Mouse (Mus musculus) limb, embryonic 15.5 days (tissue): ENCODE measurements around the gene Zfp366. TPM values are rescaled to one million over a fixed set of nuclear protein-coding genes. Genes with fewer than 3 reads are reported as not detected.
A peak's percentile ranks its signal among the peaks of the same experiment; 100 is the strongest.

Source experiments
- ATAC-seq: fragments of 200-750 bp; cut with Nextera tagmentation; 2 replicates; pipeline ENCODE4 v1.8.0; 2017; ENCODE audit warnings: low read depth, moderate TSS enrichment; ENCODE audit not compliant: insufficient number of reproducible peaks, low FRiP score, low TSS enrichment
- H3K27ac ChIP-seq: fragments of 300-500 bp; sonication (generic); 2 replicates; pipeline ENCODE4 v1.5.1; 2015; ENCODE audit warnings: moderate library complexity, mild to moderate bottlenecking, inconsistent platforms
- H3K27me3 ChIP-seq: fragments of 300-500 bp; sonication (generic); 2 replicates; pipeline ENCODE4 v1.6.1; 2015; ENCODE audit warnings: inconsistent platforms
- H3K36me3 ChIP-seq: fragments of 300-500 bp; sonication (generic); 2 replicates; pipeline ENCODE4 v1.6.1; 2015; ENCODE audit warnings: inconsistent platforms
- H3K4me1 ChIP-seq: fragments of 300-500 bp; sonication (generic); 2 replicates; pipeline ENCODE4 v1.6.1; 2015; ENCODE audit warnings: inconsistent platforms
- H3K4me2 ChIP-seq: fragments of 300-500 bp; sonication (generic); 2 replicates; pipeline ENCODE4 v1.6.1; 2015; ENCODE audit warnings: mild to moderate bottlenecking, inconsistent platforms
- H3K4me3 ChIP-seq: fragments of 300-500 bp; sonication (generic); 2 replicates; pipeline ENCODE4 v1.5.1; 2015; ENCODE audit warnings: mild to moderate bottlenecking, inconsistent platforms
- H3K9ac ChIP-seq: fragments of 300-500 bp; sonication (generic); 2 replicates; pipeline ENCODE4 v1.6.1; 2015; ENCODE audit warnings: inconsistent platforms
- H3K9me3 ChIP-seq: fragments of 300-500 bp; sonication (generic); 2 replicates; pipeline ENCODE4 v1.6.1; 2016; ENCODE audit warnings: inconsistent platforms
- WGBS: fragments of 180-500 bp; shearing (Covaris S2); methylation state at CpG from one replicate; pipeline ENCODE4 v1.1.7; 2015; 5-methylcytosine and 5-hydroxymethylcytosine counted together
- polyA plus RNA-seq: library from polyadenylated mRNA; unstranded; fragments of >200 nt; fragmentation: Nextera tagmentation; extraction: Ambion mirVana; gene quantifications from 2 replicates; pipeline ENCODE4 v1.2.1, GENCODE M21; 2015

The Zfp366 gene
- polyA plus RNA-seq, 1 experiment from 2014 or later, result 0.67 TPM

DNA sequence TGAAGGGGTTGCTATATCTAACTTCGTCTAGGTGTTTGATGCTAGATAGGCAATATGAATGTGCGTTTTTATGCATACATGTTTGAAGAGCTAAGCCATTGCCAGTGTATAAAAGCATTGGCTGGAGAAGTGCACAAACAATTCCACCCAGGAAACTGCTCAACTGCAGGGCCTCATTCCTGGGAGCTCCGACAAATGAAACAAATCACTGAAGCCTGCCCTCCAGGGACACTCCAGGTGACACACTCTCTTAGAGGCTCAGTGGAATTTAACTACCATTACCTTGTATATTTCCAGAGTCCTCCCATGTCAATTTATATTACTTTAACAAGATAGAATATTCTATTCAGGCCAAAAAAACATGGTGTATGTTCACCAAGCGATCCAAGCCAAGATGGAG, 35.0 kb downstream of the Zfp366 start:
- no peak overlapping the region for H3K27ac ChIP-seq
- 86% methylated on average over 4 of the region's 4 CpGs for WGBS
- no peak overlapping the region for H3K4me3 ChIP-seq
- H3K27me3 ChIP-seq, result no peaks in the 10 kb centered on the region
- no peaks in the 10 kb centered on the region for H3K36me3 ChIP-seq
- ATAC-seq, result no peak
- 0 out of 2 replicates have a peak, but pooled peaks cover 5% of the 10 kb centered on the region for H3K4me1 ChIP-seq
- H3K9ac ChIP-seq, result no peak overlapping the region
- H3K4me2 ChIP-seq, result no peak overlapping the region
- H3K9me3 ChIP-seq, result no peaks in the 10 kb centered on the region

- no peak overlapping the region for H3K9ac ChIP-seq
- no peak overlapping the region for H3K4me2 ChIP-seq
- 92% methylated on average over 3 of the region's 3 CpGs for WGBS
- no peak for ATAC-seq
- H3K27me3 ChIP-seq, result no peaks in the 10 kb centered on the region
- H3K36me3 ChIP-seq, result no peaks in the 10 kb centered on the region
- peaks cover 13% of the 10 kb centered on the region; the same call in 1 of the 2 replicates for H3K4me1 ChIP-seq
- no peak overlapping the region for H3K27ac ChIP-seq
- no peak overlapping the region for H3K4me3 ChIP-seq
- no peaks in the 10 kb centered on the region for H3K9me3 ChIP-seq
Measured at GRCm38 (mm10) chr13:99221996-99222395, 37.4 kb downstream of the Zfp366 start.

DNA sequence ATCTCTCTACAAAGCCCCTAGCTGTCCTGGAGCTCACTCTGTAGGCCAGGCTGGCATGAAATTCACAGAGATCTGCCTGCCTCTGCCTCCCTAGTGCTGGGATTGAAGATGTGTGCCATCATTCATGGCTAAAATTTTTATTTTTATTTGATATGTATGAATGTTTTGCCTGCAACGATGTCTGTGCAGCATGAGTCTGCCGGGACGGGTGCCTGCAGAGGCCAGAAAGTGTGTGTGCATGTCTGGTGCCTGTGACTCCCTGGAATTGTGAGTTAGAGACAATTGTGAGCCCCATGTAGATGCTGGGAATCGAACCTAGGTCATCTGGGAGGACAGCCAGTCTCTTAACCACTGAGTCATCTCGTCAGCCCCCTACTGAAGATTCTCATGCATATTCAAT, 37.9 kb downstream of the Zfp366 start:
- no peak overlapping the region for H3K27ac ChIP-seq
- H3K9ac ChIP-seq, result no peak overlapping the region
- H3K4me3 ChIP-seq, result no peak overlapping the region
- no peak for ATAC-seq
- no peak overlapping the region for H3K4me2 ChIP-seq
- WGBS, result 85% methylated on average over 5 of the region's 5 CpGs
- no peaks in the 10 kb centered on the region for H3K9me3 ChIP-seq
- H3K4me1 ChIP-seq, result peaks cover 13% of the 10 kb centered on the region; the same call in 1 of the 2 replicates
- H3K27me3 ChIP-seq, result no peaks in the 10 kb centered on the region
- no peaks in the 10 kb centered on the region for H3K36me3 ChIP-seq

DNA sequence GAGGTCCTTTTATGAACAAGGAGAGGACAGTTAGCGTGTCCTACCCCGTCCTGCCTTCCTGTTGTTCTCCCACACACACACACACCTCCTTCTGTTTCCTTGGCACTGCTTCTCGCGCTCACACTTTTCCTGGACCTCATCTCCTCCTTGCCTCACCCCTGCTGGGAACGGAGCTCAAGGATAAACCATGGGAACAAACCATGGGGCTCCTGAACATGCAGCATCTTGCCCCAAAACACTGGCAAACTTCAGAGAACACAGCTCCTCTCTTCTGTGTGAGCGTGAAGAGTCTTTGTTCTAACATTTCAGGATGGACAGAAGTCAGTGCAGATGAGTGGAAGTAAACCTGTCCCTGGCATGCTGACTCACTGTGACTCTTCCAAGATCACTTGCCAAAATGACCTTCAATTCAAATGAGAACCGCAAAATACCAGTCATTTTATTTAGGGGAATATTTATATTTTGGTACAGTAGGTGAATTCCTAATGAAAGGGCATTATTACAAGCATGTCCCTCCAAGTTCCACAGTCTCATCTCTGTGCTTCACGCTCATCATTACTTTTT, 38.8 kb downstream of the Zfp366 start:
- WGBS, result 57% methylated on average over 8 of the region's 8 CpGs
- Histone ChIP-seq H3K9me3 (no peaks in the 10 kb centered on the region), H3K27me3 (no peaks in the 10 kb centered on the region), H3K4me2 (no peak overlapping the region), H3K4me3 (no peak overlapping the region), H3K4me1 (peaks cover 13% of the 10 kb centered on the region; the same call in 1 of the 2 replicates), H3K27ac (no peak overlapping the region), H3K9ac (no peak overlapping the region), H3K36me3 (no peaks in the 10 kb centered on the region)
- ATAC-seq, result no peak

DNA sequence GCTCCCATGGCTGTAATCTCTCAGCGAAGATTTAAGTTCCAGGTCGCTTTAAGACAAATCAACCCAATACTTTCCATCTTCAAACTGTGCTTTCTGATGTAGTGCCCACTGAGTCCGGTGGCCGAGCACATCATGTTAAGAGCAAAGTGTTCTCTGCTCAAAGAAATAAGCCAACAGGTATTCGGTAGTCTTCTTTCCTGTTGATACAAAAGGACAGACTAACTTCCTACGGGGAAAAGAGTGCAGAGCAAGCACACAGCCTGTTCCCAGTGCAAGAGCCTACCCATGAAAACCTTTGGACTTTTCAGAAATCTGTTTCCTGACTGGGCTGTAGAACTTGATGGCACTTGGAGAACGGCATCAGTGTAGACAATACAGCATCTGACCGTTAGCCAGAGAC, 39.3 kb downstream of the Zfp366 start:
- 88% methylated on average over 8 of the region's 8 CpGs for WGBS
- no peak overlapping the region for H3K9ac ChIP-seq
- H3K4me3 ChIP-seq, result no peak overlapping the region
- H3K36me3 ChIP-seq, result no peaks in the 10 kb centered on the region
- no peak overlapping the region for H3K4me2 ChIP-seq
- no peak for ATAC-seq
- H3K27ac ChIP-seq, result no peak overlapping the region
- no peaks in the 10 kb centered on the region for H3K27me3 ChIP-seq
- H3K4me1 ChIP-seq, result peaks cover 13% of the 10 kb centered on the region; the same call in 1 of the 2 replicates
- H3K9me3 ChIP-seq, result no peaks in the 10 kb centered on the region

- no peaks in the 10 kb centered on the region for H3K27me3 ChIP-seq
- H3K27ac ChIP-seq, result peak overlapping the region; percentile 50
- no peak overlapping the region for H3K4me3 ChIP-seq
- 57% methylated on average over 10 of the region's 10 CpGs for WGBS
- H3K9ac ChIP-seq, result no peak overlapping the region
- peaks cover 13% of the 10 kb centered on the region; the same call in 1 of the 2 replicates for H3K4me1 ChIP-seq
- no peaks in the 10 kb centered on the region for H3K36me3 ChIP-seq
- no peak overlapping the region for H3K4me2 ChIP-seq
- ATAC-seq, result no peak
- no peaks in the 10 kb centered on the region for H3K9me3 ChIP-seq
Measured at GRCm38 (mm10) chr13:99225374-99226240, 41.0 kb downstream of the Zfp366 start.

DNA sequence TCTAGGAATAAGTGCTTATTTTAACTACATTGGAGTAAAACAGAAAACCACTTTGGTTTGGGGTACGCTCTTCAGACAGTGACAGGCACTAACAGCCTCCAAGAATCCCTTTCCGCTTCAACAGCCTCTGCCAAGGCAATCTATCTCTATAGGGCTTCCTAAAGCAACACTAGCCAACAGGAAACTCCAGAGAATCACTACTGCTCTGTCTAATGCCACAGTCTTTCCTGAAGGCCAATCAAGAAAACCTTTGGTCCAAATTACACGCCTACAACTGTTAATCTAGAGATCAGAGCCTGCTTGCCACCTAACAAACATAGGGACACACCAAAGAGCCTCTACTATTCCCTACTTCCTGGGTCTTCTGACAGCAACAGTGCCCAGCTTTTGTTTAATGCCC, 42.2 kb downstream of the Zfp366 start:
- H3K27ac ChIP-seq, result no peak overlapping the region
- WGBS, result 77% methylated on average over 3 of the region's 3 CpGs
- H3K4me2 ChIP-seq, result no peak overlapping the region
- H3K9me3 ChIP-seq, result no peaks in the 10 kb centered on the region
- no peaks in the 10 kb centered on the region for H3K27me3 ChIP-seq
- no peaks in the 10 kb centered on the region for H3K36me3 ChIP-seq
- H3K9ac ChIP-seq, result no peak overlapping the region
- no peak for ATAC-seq
- H3K4me1 ChIP-seq, result peaks cover 13% of the 10 kb centered on the region; the same call in 1 of the 2 replicates
- no peak overlapping the region for H3K4me3 ChIP-seq

- Histone ChIP-seq H3K36me3 (no peaks in the 10 kb centered on the region), H3K27ac (no peak overlapping the region), H3K27me3 (no peaks in the 10 kb centered on the region), H3K4me1 (peaks cover 13% of the 10 kb centered on the region; the same call in 1 of the 2 replicates), H3K4me2 (no peak overlapping the region), H3K9ac (no peak overlapping the region), H3K4me3 (no peak overlapping the region), H3K9me3 (no peaks in the 10 kb centered on the region)
- WGBS, result 82% methylated on average over 16 of the region's 16 CpGs
- no peak for ATAC-seq
Measured at GRCm38 (mm10) chr13:99227456-99228250, 43.0 kb downstream of the Zfp366 start.

DNA sequence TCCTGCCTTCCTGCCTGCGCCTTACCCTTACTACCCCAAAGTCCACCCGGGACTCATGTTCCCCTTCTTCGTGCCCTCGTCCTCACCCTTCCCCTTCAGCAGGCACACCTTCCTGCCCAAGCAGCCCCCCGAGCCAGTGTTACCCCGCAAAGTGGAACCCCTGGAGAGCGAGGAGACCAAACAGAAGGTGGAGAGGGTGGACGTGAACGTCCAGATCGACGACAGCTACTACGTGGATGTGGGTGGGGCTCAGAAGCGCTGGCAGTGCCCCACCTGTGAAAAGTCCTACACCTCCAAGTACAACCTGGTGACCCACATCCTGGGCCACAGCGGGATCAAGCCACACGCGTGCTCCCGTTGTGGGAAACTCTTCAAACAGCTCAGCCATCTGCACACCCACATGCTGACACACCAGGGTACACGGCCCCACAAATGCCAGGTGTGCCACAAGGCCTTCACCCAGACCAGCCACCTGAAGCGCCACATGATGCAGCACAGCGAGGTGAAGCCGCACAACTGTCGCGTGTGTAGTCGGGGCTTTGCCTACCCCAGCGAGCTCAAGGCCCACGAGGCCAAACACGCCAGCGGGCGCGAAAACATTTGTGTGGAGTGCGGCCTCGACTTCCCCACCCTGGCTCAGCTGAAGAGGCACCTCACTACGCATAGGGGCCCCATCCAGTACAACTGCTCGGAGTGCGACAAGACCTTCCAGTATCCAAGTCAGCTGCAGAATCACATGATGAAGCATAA, 44.4 kb downstream of the Zfp366 start:
- no peaks in the 10 kb centered on the region for H3K27me3 ChIP-seq
- H3K4me2 ChIP-seq, result no peak overlapping the region
- H3K9ac ChIP-seq, result no peak overlapping the region
- 93% methylated on average over 35 of the region's 35 CpGs for WGBS
- no peak overlapping the region for H3K27ac ChIP-seq
- H3K9me3 ChIP-seq, result no peaks in the 10 kb centered on the region
- H3K4me1 ChIP-seq, result peaks cover 7% of the 10 kb centered on the region; the same call in 1 of the 2 replicates
- H3K4me3 ChIP-seq, result no peak overlapping the region
- no peaks in the 10 kb centered on the region for H3K36me3 ChIP-seq
- no peak; the same call in 1 of the 2 replicates for ATAC-seq

DNA sequence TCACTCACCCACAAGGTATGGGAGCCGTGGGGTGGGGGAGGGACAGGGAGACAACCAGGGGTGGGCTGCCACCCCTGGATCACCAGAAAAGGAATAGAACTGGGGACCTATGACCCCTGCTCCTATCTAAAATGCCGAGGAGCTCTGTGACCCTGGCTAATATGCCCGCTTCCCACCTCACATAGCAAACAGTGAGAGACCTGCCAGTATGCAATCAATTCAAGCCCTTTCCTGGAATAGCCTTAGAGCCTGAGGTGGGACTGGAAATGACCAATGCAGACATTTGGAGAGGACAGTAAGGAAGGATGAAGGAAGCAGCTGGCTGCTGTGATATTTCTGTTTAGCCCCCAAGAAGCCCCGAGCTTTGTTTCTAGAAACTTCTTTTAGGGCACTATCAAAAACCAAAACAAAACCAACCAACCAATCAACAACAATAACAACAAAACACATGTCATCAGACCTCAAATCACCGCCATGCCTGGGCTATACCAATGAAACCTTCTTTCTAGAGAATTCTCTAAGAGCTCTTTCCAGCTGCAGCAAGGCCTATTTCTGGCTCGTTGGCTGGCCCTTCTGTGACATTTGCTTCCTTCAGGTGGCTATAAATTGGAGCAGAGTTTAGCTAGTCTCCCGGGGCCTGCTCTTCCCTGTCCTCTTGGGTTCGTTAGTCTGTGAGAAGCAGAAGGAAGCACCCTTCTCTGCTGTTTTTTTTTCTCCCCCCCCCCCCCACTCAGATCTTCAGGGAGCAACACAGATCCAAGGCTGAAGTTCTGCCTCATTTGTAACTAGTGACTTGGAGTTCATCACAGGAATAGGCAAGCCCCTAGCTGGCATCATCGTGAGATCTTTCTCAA, 45.2 kb downstream of the Zfp366 start:
- ATAC-seq, result no peak
- Histone ChIP-seq H3K9me3 (no peaks in the 10 kb centered on the region), H3K4me2 (no peak overlapping the region), H3K27ac (no peak overlapping the region), H3K27me3 (no peaks in the 10 kb centered on the region), H3K4me3 (no peak overlapping the region), H3K36me3 (no peaks in the 10 kb centered on the region), H3K4me1 (peaks cover 7% of the 10 kb centered on the region; the same call in 1 of the 2 replicates), H3K9ac (no peak overlapping the region)
- WGBS, result 66% methylated on average over 9 of the region's 9 CpGs

DNA sequence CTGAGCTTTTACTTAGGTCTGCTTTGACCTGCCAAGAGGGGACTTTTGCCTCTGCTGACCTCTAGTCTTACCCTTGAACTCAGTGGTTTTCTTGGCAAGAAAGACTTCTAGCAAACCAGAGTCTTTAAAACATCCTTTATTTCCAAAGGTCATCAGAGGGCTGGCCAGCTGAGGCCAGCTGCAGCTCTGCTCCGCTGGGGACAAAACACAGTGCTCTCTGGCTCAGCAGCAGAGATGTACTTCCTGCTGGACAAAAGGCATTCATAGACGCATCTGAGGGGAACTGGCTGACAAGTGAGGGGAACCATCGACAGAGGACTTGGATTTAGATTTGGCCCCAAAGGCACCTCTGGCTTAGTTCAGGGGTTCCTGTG, 45.9 kb downstream of the Zfp366 start:
- Histone ChIP-seq H3K4me2 (no peak overlapping the region), H3K9ac (no peak overlapping the region), H3K36me3 (no peaks in the 10 kb centered on the region), H3K4me1 (peaks cover 5% of the 10 kb centered on the region; the same call in 1 of the 2 replicates), H3K9me3 (no peaks in the 10 kb centered on the region), H3K4me3 (no peak overlapping the region), H3K27ac (no peak overlapping the region), H3K27me3 (no peaks in the 10 kb centered on the region)
- no peak for ATAC-seq
- WGBS, result 53% methylated on average over 3 of the region's 3 CpGs
